Comparison of ENCODE assay signal across 17 mouse cellular contexts in genomic region chr2:129055741-129056140, GRCm38 (mm10). TPM values are rescaled to one million over a fixed set of nuclear protein-coding genes. Genes with fewer than 3 reads are reported as not detected.
DNase-seq lines count a peak whose midpoint lies in the region.
"Had no signal": no experiment of that assay in that cellular context is flagged by ENCODE, and none has a peak within 500 bp of the region (broad histone marks: within the 10 kb centered on the region; RNA-seq: fewer than 3 reads in every experiment).

No protein-coding gene starts in this region.

- intact Hi-C loops in left cerebral cortex, postnatal 10 days (cut with DNase I) = no loop called here

- DNase-seq in adrenal gland, adult (ENCODE audit: inconsistent age in 2 of 2, low spot score in 1 of 2) = peak; percentile 45 to 61
- DNase-seq in adrenal gland, adult 8-10 months = no peak
- peak; percentile 39 for DNase-seq in adrenal gland, postnatal 10 days
- no peak for DNase-seq in adrenal gland, adult 18-20 months (ENCODE audit: low spot score in 2 of 2)
- peak; percentile 43 for DNase-seq in adrenal gland, postnatal 14 days
- DNase-seq in adrenal gland, postnatal 36 days = peak; percentile 60 to 61
- no peak for DNase-seq in left cerebral cortex, postnatal 10 days (ENCODE audit: extremely low spot score in 1 of 2, low spot score in 2 of 2)
- DNase-seq: B cell, adult 2 months; cerebellum, adult 11 months; cerebellum, adult 18-20 months; cerebellum, adult 8-10 months; cerebellum, adult 9-11 months; cerebellum, postnatal 14 days; cerebellum, postnatal 36 days; embryo, embryonic 11 days had no signal

RNA-seq across cellular contexts. Expression of gene Vinac1, which starts 7.8 kb away (rescaled TPM):
- total RNA-seq in adrenal gland, adult 8-10 months (2022) = under 1 TPM in 2 of 4 experiments, not detected in 2; 0.05 to 0.17 TPM
- total RNA-seq in adrenal gland, postnatal 10 days (2021) = under 1 TPM; 0.06 to 0.18 TPM
- total RNA-seq in adrenal gland, adult 18-20 months (2021) = under 1 TPM; 0.07 to 0.10 TPM
- total RNA-seq in adrenal gland, postnatal 14 days (2021) = 0.11 TPM in 2 replicates
- total RNA-seq in adrenal gland, postnatal 36 days (2021) = under 1 TPM; 0.07 to 0.10 TPM
- under 1 TPM in 1 of 2 experiments, not detected in 1; 0.26 TPM for total RNA-seq in left cerebral cortex, postnatal 10 days (2021)
- total RNA-seq: CH12.LX; common myeloid progenitor, adult 5-6 weeks had no signal

RNA-seq across cellular contexts. Expression of gene Ttl, which starts 10.0 kb away (rescaled TPM):
- total RNA-seq in adrenal gland, adult 8-10 months (2022) = 10 to 100 TPM; 10.6 to 14.2 (median 12.1) TPM
- total RNA-seq in adrenal gland, postnatal 10 days (2021) = 10 to 100 TPM in 1 of 2 experiments, 1 to 10 TPM in 1; 9.9 to 14.1 TPM
- 10 to 100 TPM; 10.1 to 13.4 TPM for total RNA-seq in adrenal gland, adult 18-20 months (2021)
- 11.0 and 11.2 TPM in 2 replicates for total RNA-seq in adrenal gland, postnatal 14 days (2021)
- 10 to 100 TPM; 10.7 to 12.1 TPM for total RNA-seq in adrenal gland, postnatal 36 days (2021)
- total RNA-seq in left cerebral cortex, postnatal 10 days (2021) = 10 to 100 TPM; 85.0 to 90.5 TPM

RNA-seq across cellular contexts. Expression of gene Polr1b, which starts 45.1 kb away (rescaled TPM):
- total RNA-seq in adrenal gland, adult 8-10 months (2022) = 10 to 100 TPM; 17.6 to 23.3 (median 20.6) TPM
- total RNA-seq in adrenal gland, postnatal 10 days (2021) = 10 to 100 TPM; 16.6 to 19.8 TPM
- 10 to 100 TPM; 18.3 to 19.0 TPM for total RNA-seq in adrenal gland, adult 18-20 months (2021)
- total RNA-seq in adrenal gland, postnatal 14 days (2021) = 15.6 and 19.5 TPM in 2 replicates
- 10 to 100 TPM; 14.4 to 19.8 TPM for total RNA-seq in adrenal gland, postnatal 36 days (2021)
- 10 to 100 TPM; 21.8 to 24.8 TPM for total RNA-seq in left cerebral cortex, postnatal 10 days (2021)

Comparison
In these comparisons a context has a peak if more than half of its experiments do, and no peak if none do; other contexts are left out.
1. DNase-seq: peak in adrenal gland, adult (2 of 2), adrenal gland, postnatal 10 days (single experiment), adrenal gland, postnatal 14 days (single experiment) and adrenal gland, postnatal 36 days (2 of 2); none in adrenal gland, adult 8-10 months (single experiment), adrenal gland, adult 18-20 months (0 of 2) and left cerebral cortex, postnatal 10 days (0 of 2).